Mouse (Mus musculus) heart, postnatal 36 days (tissue): ENCODE data around the gene Ch25h. TPM values are rescaled to one million over a fixed set of nuclear protein-coding genes. Genes with fewer than 3 reads are reported as not detected.
A peak's percentile ranks its signal among the peaks of the same experiment; 100 is the strongest.

Source experiments
- DNase-seq, 2 experiments: peaks; one replicate each; pipeline ENCODE4 v3.0.0; 2021 to 2022
- intact Hi-C: fragments of 180-260 bp; cut with DNase I; formaldehyde crosslinking; loops from one replicate; pipeline ENCODE4 v1.15.1; 2025
- total RNA-seq, 2 experiments: library from RNA; stranded (reverse); gene quantifications; 2 replicates each; pipeline ENCODE4 v1.2.3; 2021

The Ch25h gene
- total RNA-seq, 2 experiments from 2014 or later: 0.28 to 0.49 TPM

DNA sequence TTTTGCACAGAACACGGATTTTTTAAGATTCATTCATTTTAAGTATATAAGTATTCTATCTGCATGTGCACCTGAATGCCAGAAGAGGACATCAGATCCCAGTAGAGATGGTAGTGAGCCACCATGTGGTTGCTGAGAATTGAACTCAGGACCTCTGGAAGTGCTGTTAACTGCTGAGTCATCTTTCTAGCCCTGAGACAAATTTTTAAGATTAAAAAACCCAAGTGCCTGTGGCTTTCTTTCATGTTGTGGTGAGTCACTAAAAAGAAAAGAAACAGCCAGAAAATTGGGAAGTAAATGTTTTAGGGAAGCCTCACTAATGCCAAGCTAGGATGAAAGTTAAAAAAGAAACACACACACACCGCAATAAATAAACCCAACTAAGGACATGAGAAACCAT, 3.3 kb downstream of the Ch25h start:
- DNase-seq: no peak
- intact Hi-C loops: no loop called here

DNA sequence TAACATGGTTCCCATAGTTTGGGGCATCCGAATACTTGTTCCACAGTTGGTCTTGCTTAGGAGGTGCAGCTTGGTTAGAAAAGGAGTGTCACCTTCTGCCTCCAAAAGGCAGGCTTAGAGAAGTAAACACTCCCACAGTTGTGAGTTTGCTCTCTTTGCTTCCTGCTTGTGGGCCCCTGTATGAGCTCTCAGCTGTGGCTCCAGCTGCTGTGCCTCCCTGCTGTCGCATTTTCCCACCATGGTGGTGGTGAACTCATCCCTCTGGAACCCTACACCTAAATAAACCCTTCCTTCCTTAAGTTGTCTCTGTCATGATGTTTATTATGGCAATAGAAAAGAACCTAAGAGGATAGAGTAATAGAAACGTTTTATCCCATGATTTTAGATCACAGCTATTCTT, 6.2 kb downstream of the Ch25h start:
- intact Hi-C loops: no loop called here
- no peak for DNase-seq

DNA sequence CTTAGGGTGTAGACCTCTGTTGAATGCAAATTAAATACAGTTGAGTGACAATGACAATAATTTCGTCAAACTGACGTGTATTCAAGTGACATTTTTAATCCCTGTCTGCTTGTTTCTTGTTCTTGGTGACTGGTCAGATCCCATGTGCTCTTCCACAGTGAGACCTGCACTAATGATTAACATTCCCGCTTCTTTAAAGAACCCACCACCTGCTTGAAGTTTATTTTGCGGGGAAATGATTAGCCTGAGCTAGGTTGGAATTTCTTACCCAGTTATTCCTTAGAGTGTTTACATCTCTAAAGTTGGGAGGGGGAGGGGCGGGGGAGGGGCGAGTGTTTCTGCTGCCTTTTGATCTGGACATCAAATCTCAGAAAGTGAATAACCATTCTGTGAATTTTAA, 6.7 kb downstream of the Ch25h start:
- no peak for DNase-seq
- intact Hi-C loops: no loop called here

DNA sequence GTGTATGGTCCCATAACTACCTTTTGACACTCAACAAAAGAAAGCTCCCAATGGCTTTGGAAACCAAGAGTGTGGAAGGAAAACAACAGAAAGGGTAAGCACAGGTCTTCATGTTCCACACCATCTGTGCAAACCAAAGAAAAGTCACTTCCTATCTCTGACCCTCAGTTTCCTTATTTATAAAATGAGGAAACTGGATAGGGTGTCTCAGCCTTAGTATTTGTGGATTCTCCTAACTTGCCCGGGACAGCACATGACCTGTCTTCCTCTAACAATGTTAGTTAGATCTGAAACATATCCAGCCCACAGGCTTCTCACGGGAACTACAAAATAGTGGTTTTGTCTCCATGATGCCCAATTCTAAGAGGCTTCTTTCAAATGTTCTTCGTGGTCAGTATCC, 10.5 kb downstream of the Ch25h start:
- DNase-seq: no peak
- intact Hi-C loops: no loop called here

DNA sequence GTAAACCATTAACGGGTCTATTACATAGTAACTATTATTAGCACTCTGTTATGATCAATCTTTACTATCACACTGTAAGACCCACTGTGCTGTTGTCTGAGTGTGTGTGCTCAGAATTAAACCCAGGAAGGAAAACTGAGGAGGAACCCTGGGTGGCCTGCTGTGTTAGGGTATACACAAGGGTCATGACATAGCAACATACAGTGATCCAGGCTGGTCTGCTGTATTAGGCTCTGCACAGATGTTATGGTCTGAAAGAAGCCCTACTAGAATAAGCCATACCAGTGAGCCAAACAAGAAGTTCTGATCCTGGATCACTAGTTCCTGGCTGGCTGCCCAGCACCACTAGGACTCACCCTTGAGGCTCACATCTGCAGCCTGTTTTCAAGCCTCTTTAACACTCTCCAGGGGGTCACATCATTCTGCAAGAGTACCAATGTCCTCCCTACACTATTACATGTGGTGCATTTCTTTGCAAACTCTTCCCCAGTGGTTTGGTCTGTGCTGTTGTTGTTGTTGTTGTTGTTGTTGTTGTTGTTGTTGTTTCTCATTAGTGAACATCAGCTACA, 13.4 kb downstream of the Ch25h start:
- intact Hi-C loops: no loop called here
- DNase-seq: no peak

DNA sequence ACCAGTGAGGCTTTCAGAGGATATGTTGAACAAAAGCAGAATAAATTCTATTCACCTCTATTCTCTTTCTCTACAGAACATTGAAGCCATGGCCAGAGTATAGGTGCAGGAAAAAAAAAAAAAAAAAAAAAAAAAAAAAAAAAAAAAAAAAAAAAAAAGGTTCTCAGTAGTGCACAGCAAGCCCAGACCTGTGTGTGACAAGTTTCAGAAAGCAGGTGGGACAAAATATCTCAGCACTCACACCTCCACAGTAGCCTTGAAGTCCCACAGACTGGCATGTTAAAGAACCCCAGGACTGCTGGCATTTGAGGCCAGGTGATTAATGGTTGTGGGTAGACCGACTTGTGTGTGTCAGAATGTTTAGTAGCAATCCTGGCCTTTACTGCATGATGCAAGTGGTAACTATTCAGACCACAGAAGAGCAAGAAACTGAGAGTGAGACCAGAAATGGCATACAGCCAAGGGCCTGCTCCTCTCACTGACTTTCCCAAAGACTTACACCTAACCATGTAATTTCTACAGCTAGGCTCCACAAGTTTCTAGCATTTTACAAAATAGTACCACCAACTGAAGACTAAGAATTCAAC, 24.1 kb downstream of the Ch25h start:
- no peak for DNase-seq
- intact Hi-C loops: no loop called here

DNA sequence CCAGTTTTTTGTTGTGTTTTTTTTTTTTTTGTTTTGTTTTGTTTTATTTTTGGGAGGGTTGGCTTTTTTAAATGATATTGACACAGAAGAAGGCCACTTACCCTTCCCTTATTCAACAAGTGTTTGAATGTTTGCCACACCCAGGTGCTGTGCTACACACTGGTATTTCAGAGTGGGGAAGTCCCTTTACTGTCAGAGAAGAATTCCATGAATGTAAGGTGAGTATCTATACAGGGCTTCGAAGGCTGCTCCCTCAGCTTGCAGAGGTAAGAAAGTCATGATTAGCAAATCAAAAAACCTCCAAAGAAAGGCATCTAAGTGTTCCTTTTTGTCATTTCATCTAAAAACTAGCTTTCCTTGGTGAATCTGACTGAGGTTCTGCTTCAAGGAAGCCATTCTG, 26.1 kb downstream of the Ch25h start:
- intact Hi-C loops: no loop called here
- DNase-seq: no peak

DNA sequence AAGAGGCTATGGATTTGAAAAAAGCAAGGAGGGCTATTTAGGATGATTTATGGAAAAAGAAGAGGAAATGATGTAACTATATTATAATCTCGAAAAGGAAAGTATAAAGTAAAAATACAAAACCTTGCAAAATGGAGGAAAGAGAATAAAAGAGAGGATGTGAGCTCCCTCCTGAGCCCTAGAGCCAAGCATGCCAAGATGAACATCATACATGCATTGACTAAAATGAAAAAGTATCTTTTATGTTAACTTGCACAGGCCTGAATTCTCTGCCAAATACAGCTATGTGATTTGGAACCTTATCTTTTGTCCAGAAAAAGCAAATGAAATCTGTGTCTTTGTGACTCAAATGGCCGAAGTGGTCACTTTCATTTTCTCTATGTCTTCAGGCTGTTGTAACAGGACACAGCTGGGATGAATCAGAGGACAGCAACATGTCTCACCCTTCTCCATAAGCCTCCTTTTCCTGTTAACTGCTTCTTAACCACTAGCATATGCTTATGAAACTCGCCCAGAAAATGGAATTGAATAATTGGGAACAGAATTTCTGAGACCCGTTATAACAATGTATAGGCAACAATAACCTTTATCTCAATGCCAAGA, 29.5 kb downstream of the Ch25h start:
- intact Hi-C loops: no loop called here
- DNase-seq: no peak

DNA sequence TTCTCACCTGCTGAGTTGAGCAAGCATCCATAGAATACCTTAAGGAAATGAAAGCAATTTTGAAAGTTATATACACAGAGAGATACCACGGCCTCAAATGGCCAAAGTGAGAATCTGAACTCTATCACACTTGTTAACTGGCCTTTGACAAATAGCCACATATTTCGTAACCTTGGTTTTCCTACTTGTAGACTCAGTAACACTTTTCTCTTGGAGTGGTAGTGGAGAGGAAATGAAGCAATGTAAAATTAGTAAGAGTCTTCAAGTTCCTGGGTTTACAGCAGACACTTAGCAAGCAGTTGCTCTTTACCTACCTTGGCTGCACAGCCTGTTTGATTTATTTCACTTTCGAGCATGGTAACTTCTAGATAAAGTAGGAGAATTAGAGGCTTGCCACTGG, 30.2 kb downstream of the Ch25h start:
- no peak for DNase-seq
- intact Hi-C loops: no loop called here

DNA sequence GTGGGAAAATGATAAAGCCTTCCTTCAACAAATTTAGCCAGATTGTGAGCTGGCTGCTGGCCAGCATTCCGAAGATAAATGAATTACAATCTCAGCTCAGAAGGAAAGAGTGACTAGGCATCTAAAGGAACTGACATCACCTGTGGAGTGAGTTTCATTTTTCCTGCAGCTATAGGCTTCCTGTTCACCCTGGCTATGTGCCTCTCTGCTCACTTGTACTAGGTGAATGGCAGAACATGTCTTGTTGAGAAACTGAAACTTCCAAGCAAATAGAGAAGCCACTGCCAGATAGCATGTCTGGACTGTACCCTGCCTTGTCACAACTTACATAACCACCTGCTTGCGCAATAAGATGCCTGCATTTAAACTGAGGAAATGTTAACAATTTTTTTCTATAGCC, 33.0 kb downstream of the Ch25h start:
- intact Hi-C loops: no loop called here
- DNase-seq: peak; percentile 50 to 55

DNA sequence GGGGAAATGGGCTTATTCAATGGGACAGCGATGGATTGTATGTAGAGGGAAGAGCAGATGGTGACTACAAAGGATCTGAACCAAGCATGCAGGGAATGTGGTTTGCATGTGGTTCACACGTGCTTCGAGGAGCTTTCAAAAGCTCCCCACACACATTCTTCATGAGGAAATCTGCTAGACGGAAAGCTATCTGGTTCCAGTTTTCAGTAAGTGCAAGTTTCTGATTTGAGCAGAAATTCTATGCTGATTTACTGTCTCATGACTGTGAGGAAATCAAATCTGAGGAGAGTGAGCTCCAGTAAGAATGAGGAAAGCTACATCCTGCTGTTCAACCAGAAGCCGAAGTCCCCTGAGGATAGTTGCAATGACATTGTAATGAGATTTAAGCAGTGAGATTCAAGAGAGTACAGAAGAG, 39.8 kb downstream of the Ch25h start:
- no peak for DNase-seq
- intact Hi-C loops: no loop called here

DNA sequence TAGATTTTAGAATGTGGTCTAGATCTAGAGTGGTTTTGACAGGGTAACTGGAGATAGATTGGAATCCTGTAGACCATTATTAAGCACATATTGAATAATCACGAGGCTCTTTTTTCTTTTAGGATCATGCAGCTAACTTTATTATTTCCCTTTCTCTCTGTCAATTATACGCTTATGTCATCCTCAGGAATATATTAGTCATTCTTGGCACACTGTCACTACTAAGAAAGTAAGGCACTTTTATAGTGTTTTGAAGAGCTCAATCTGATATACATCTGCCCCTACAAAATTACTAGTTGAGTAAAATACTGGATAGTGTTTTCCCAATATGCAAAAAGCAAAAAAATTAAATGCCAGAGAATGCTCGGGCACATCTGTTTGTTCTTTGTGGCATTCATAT, 43.6 kb downstream of the Ch25h start:
- intact Hi-C loops: no loop called here
- DNase-seq: no peak

DNA sequence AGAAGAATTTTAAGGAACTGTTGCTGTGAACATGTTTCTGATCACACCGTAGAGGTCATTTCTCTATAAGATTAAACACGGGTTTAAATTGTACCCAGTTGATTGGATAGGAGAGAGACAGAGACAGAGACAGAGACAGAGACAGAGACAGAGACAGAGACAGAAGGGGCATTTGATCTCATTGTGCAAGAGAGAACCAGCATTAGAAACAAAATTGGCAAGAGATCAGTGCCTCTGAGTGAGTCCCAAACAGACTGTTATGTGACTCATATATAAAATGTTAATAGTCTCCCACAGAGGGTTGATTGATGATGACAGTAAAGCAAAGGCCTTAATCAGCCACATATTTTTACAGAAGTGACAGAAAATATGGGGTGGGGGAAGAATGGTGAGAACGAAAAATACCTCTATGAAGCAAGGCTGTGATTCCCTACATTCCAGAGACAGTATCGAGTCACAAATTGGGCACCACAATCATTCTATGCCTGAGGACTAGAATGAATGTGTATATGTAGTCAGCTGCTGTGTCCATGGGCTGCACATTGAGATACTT, 51.1 kb downstream of the Ch25h start:
- intact Hi-C loops: no loop called here
- no peak for DNase-seq

Other genes starting within 250 kb of the Ch25h start
- 100 to 1,000 TPM; 142 to 147 TPM for gene Acta2, start 219.6 kb downstream of the Ch25h start, total RNA-seq
- 10 to 100 TPM; 15.0 to 15.7 TPM for gene Fas, start 184.5 kb downstream of the Ch25h start, total RNA-seq
- gene Lipa, start 52.3 kb upstream of the Ch25h start, total RNA-seq: 10 to 100 TPM; 28.0 to 28.4 TPM
- gene Ifit2, start 75.5 kb upstream of the Ch25h start, total RNA-seq: 1 to 10 TPM; 5.8 to 6.5 TPM
- 1 to 10 TPM; 4.2 to 9.2 TPM for gene Ifit3, start 108.4 kb upstream of the Ch25h start, total RNA-seq
- gene Ifit1bl1, start 126.8 kb upstream of the Ch25h start, total RNA-seq: 1 to 10 TPM; 1.1 to 1.9 TPM
- gene Ifit3b, start 132.8 kb upstream of the Ch25h start, total RNA-seq: 1 to 10 TPM; 1.8 to 3.5 TPM
- gene Ifit1bl2, start 165.6 kb upstream of the Ch25h start, total RNA-seq: 1 to 10 TPM; 1.1 to 1.2 TPM
- 1 to 10 TPM; 2.0 to 3.5 TPM for gene Ifit1, start 165.7 kb upstream of the Ch25h start, total RNA-seq